Mouse (Mus musculus): ENCODE data around the gene Sidt1.

DNA sequence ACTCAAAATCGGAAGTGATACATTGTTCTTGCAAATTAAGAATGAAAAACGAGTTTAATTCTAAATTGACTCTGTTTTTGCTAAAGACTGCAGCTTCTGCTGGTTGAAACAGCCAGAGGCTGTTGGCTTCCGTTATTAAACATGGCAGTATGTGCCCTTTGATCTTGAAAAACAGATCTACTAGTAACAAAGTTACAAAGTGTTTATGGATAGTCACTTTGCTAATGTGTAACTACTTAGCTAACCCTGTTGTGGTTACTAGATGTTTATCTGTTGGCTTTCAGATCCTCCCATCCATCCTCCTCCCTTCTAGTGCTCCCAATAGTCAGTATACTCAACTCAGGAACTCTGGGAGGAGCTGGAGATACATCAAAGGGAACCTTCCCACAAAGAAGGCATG is 27.4 kb downstream of the Sidt1 start:
- no peak for TF ChIP-seq CTCF (IDR thresholded peaks at IDR 0.05; ENCODE audit: borderline replicate concordance, extremely low read depth, insufficient read depth, insufficient read length)
- TF ChIP-seq POLR2A (IDR thresholded peaks at IDR 0.05; ENCODE audit: borderline replicate concordance, extremely low read depth, insufficient read depth, insufficient read length, poor library complexity, severe bottlenecking), result no peak
